Mouse (Mus musculus): Measurements from ENCODE around the gene Ccdc134.

DNA sequence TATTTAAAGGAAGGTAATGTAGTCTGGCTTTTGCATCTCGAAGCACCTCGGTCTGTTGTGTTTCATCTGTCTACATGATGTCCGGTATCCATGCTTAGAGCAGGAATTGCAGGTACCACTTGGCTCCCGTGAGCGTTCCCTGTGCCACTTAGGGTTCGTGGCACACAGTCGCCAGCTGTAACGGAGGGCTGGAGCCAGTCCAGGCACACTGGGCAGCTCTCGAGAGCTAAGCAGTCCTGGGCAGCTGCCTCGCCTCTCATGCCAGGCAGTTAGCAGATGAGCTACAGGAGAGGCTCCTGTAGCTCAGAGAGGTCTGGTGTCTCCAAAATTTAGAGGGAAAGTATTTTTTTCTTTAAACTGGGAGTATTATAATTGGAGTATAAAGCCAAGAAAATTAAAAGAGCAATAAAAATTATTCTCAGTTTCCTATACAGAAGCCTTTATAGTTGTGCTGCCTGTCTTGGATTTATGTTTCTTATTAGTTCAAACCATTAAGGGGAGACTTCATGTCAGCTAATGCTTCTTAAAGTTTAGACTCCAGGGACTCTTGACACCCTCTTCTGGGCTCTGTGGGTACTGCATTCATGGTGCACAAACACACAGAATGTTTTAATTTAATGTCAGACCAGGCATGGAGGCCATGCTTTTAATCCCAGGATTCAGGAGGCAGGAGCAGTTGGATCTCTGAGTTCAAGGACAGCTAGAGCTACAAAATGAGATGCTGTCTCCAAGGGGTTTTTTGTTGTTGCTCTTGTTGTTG lies 60.9 kb downstream of the Ccdc134 start:
- TF ChIP-seq GATA1 (IDR thresholded peaks at IDR 0.05; ENCODE audit: low read length) (no peak), TAL1 (IDR thresholded peaks at IDR 0.05; ENCODE audit: low read length) (no peak)
